Mouse (Mus musculus) kidney, postnatal 0 days (tissue): ENCODE results near the gene Ctnnbip1. TPM values are rescaled to one million over a fixed set of nuclear protein-coding genes. Genes with fewer than 3 reads are reported as not detected.

Experiments used
- ATAC-seq: fragments of 200-750 bp; cut with Nextera tagmentation; replicated peaks from 2 replicates; pipeline ENCODE4 v1.8.0; 2017; ENCODE audit warnings: low read depth, moderate number of reproducible peaks, moderate TSS enrichment, moderate library complexity; ENCODE audit not compliant: low FRiP score
- DNase-seq: peaks from one replicate; pipeline ENCODE4 v3.0.0-alpha.2; 2016; ENCODE audit warnings: low spot score
- H3K27ac ChIP-seq: fragments of 300-500 bp; sonication (generic); 2 replicates; pipeline ENCODE4 v1.5.1; 2014; ENCODE audit warnings: mild to moderate bottlenecking
- H3K27me3 ChIP-seq: fragments of 300-500 bp; sonication (generic); 2 replicates; pipeline ENCODE4 v1.6.1; 2014; ENCODE audit warnings: low read length, mixed read lengths; ENCODE audit not compliant: insufficient read depth
- H3K36me3 ChIP-seq: fragments of 300-500 bp; sonication (generic); 2 replicates; pipeline ENCODE4 v1.6.1; 2014; ENCODE audit warnings: low read length, mixed read lengths; ENCODE audit not compliant: insufficient read depth
- H3K4me1 ChIP-seq: fragments of 300-500 bp; sonication (generic); replicated peaks from 2 replicates; pipeline ENCODE4 v1.6.1; 2014; ENCODE audit warnings: antibody characterized with exemption, low read length, mixed read lengths; ENCODE audit not compliant: insufficient read depth
- H3K4me2 ChIP-seq: fragments of 300-500 bp; sonication (generic); 2 replicates; pipeline ENCODE4 v1.6.1; 2014; ENCODE audit warnings: mild to moderate bottlenecking, low read length, moderate library complexity, mixed read lengths
- H3K4me3 ChIP-seq: fragments of 300-500 bp; sonication (generic); replicated peaks from 2 replicates; pipeline ENCODE4 v1.5.1; 2014; ENCODE audit warnings: low read depth, low read length
- H3K9ac ChIP-seq: fragments of 300-500 bp; sonication (generic); 2 replicates; pipeline ENCODE4 v1.6.1; 2014; ENCODE audit warnings: low read depth, low read length
- H3K9me3 ChIP-seq: fragments of 300-500 bp; sonication (generic); replicated peaks from 2 replicates; pipeline ENCODE4 v1.6.1; 2016; ENCODE audit warnings: low read length, inconsistent platforms, mixed read lengths
- CTCF ChIP-seq: IDR thresholded peaks from 2 replicates; pipeline ENCODE4 v1.5.1; 2016; ENCODE audit warnings: antibody characterized with exemption, low read depth, mild to moderate bottlenecking, moderate library complexity
- WGBS: fragments of 180-500 bp; shearing (Covaris S2); extraction: QIAGEN DNeasy Blood & Tissue Kit; methylation state at CpG from one replicate; pipeline ENCODE4 v1.1.7; 2014; 5-methylcytosine and 5-hydroxymethylcytosine counted together
- polyA plus RNA-seq: library from polyadenylated mRNA; unstranded; fragments of >200 nt; fragmentation: Nextera tagmentation; extraction: Ambion mirVana; gene quantifications from 2 replicates; pipeline ENCODE4 v1.2.1, GENCODE M21; 2015

The Ctnnbip1 gene
- polyA plus RNA-seq, 1 experiment from 2014 or later = 63.3 TPM

GRCm38 (mm10) chr4:149542431-149542830 is 24.4 kb downstream of the Ctnnbip1 start:
- 77% methylated on average over 12 of the region's 12 CpGs for WGBS
- DNase-seq (no peak), ATAC-seq (no peak)
- Histone ChIP-seq H3K36me3 (no peaks in the 10 kb centered on the region), H3K9me3 (no peaks in the 10 kb centered on the region), H3K4me3 (no peak overlapping the region), H3K27me3 (no peaks in the 10 kb centered on the region), H3K4me2 (no peak overlapping the region), H3K4me1 (no peaks in the 10 kb centered on the region), H3K9ac (no peak overlapping the region), H3K27ac (no peak overlapping the region)
- no peak for TF ChIP-seq CTCF

DNA sequence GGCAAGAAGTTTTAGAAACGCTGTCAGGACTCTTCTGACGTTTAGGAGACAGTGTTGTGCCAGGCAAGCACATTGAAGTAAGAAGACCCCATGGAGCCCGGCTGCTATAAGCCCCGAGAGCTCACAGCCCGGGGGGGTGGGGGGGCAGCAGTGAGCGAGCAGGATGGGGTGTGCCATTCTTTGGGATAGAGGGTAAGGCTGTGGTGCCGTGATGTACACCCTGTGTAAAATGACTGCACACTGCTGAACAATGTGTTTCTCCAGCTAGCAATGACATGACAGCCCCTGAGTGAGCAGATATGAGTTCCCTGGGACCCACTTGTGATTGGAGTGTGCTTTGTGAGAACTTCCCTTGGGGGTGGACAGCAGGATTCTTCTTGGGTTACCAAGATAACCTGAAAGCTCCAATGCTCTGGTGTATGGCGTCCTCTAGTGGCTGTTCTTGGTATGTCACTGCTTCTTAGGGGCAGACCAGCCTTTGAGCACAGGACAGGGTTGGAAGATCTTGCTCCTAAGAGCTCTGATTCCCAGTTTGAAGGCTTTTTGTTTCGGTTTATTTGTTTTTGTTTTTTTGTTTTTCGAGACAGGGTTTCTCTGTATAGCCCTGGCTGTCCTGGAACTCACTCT is 25.0 kb downstream of the Ctnnbip1 start:
- TF ChIP-seq CTCF = peak; percentile 98
- ATAC-seq (0 out of 2 replicates have a peak, but pooled peaks have one; percentile 22), DNase-seq (peak; percentile 92)
- Histone ChIP-seq H3K4me1 (no peaks in the 10 kb centered on the region), H3K9me3 (no peaks in the 10 kb centered on the region), H3K36me3 (no peaks in the 10 kb centered on the region), H3K27ac (no peak overlapping the region), H3K4me2 (no peak overlapping the region), H3K27me3 (no peaks in the 10 kb centered on the region), H3K4me3 (no peak overlapping the region), H3K9ac (no peak overlapping the region)
- 55% methylated on average over 10 of the region's 10 CpGs for WGBS

- 50% methylated on average over 8 of the region's 8 CpGs for WGBS
- H3K4me3 ChIP-seq = no peak overlapping the region
- DNase-seq = peak; percentile 67
Observed at GRCm38 (mm10) chr4:149544892-149545291, 26.9 kb downstream of the Ctnnbip1 start.

GRCm38 (mm10) chr4:149546797-149547444 is 28.9 kb downstream of the Ctnnbip1 start:
- no peak for ATAC-seq
- H3K4me3 ChIP-seq = no peak overlapping the region
- no peak for DNase-seq
- no peak overlapping the region for H3K27ac ChIP-seq
- 0 out of 2 replicates have a peak, but pooled peaks cover 8% of the 10 kb centered on the region for H3K36me3 ChIP-seq
- no peaks in the 10 kb centered on the region for H3K9me3 ChIP-seq
- 69% methylated on average over 9 of the region's 9 CpGs for WGBS
- H3K4me1 ChIP-seq = no peaks in the 10 kb centered on the region
- H3K27me3 ChIP-seq = no peaks in the 10 kb centered on the region
- TF ChIP-seq CTCF = no peak
- H3K4me2 ChIP-seq = no peak overlapping the region
- no peak overlapping the region for H3K9ac ChIP-seq

More at GRCm38 (mm10) chr4:149544892-149545291, 26.9 kb downstream of the Ctnnbip1 start:
- 0 out of 2 replicates have a peak, but pooled peaks have one; percentile 26 for ATAC-seq
- no peak overlapping the region for H3K9ac ChIP-seq
- H3K36me3 ChIP-seq = 0 out of 2 replicates have a peak, but pooled peaks cover 4% of the 10 kb centered on the region
- no peaks in the 10 kb centered on the region for H3K4me1 ChIP-seq
- no peaks in the 10 kb centered on the region for H3K9me3 ChIP-seq
- no peaks in the 10 kb centered on the region for H3K27me3 ChIP-seq
- H3K4me2 ChIP-seq = no peak overlapping the region
- no peak overlapping the region for H3K27ac ChIP-seq
- TF ChIP-seq CTCF = no peak

- H3K27me3 ChIP-seq = no peaks in the 10 kb centered on the region
- 80% methylated on average over 6 of the region's 6 CpGs for WGBS
- no peak overlapping the region for H3K9ac ChIP-seq
- 0 out of 2 replicates have a peak, but pooled peaks cover 8% of the 10 kb centered on the region for H3K36me3 ChIP-seq
- H3K4me1 ChIP-seq = no peaks in the 10 kb centered on the region
- DNase-seq (no peak), ATAC-seq (no peak)
- no peak for TF ChIP-seq CTCF
- H3K27ac ChIP-seq = no peak overlapping the region
- no peak overlapping the region for H3K4me3 ChIP-seq
- H3K9me3 ChIP-seq = no peaks in the 10 kb centered on the region
- H3K4me2 ChIP-seq = no peak overlapping the region
Observed at GRCm38 (mm10) chr4:149547523-149547922, 29.5 kb downstream of the Ctnnbip1 start.

DNA sequence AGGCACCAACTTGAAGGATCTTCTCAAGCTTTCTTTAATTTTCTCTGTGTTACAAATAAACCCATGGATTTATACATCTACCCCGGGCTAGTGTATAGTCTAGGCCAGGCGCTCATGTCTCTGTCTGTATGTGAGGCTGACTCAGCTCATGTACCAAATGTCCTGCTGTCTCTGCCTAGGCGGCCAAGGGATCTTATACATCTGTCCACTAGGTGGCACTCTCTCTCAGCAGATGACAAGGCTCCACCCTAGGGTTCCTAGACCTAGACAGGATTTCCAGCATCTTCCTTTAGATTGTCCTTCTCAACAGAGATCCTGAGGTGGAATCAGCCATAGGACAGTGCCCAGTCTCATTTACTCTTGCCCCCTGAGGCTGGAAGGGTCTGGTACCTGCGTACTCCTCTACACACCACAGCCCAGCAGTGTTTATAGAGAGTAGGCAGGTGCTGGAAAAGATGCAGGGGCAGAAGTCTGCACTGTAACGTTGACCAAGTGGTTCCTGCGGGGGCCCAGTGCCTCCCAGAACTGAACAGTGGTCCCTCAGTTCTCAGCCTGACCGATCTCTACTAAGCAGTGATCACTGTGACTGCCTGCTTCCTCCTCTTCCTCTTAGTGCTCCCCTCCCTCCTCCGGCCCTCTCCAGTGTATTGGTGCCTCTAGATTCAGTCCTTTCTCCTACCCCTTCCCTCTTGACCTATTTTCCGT is 31.3 kb downstream of the Ctnnbip1 start:
- WGBS = 64% methylated on average over 9 of the region's 9 CpGs
- 0 out of 2 replicates have a peak, but pooled peaks have one; percentile 40 for ATAC-seq
- Histone ChIP-seq H3K27ac (no peak overlapping the region), H3K4me3 (no peak overlapping the region), H3K36me3 (0 out of 2 replicates have a peak, but pooled peaks cover 8% of the 10 kb centered on the region), H3K4me1 (no peaks in the 10 kb centered on the region), H3K9ac (no peak overlapping the region), H3K27me3 (no peaks in the 10 kb centered on the region), H3K4me2 (no peak overlapping the region), H3K9me3 (no peaks in the 10 kb centered on the region)
- peak; percentile 97 for TF ChIP-seq CTCF
- DNase-seq = peak; percentile 94
